Mouse (Mus musculus): ENCODE results near the gene Fam206a.

The Fam206a gene

GRCm38 (mm10) chr4:56843963-56844362 lies 41.8 kb downstream of the Fam206a start:
- DNase-seq (ENCODE audit: extremely low read depth, insufficient read length, low spot score): no peak

GRCm38 (mm10) chr4:56844911-56845310 lies 42.8 kb downstream of the Fam206a start:
- no peak for DNase-seq (ENCODE audit: extremely low read depth, insufficient read length, low spot score)

- no peak for DNase-seq (ENCODE audit: extremely low read depth, insufficient read length, low spot score)
Observed at GRCm38 (mm10) chr4:56845896-56846533, 43.9 kb downstream of the Fam206a start.

GRCm38 (mm10) chr4:56847400-56847799 lies 45.3 kb downstream of the Fam206a start:
- no peak for DNase-seq (ENCODE audit: extremely low read depth, insufficient read length, low spot score)

- no peak for DNase-seq (ENCODE audit: extremely low read depth, insufficient read length, low spot score)
Observed at GRCm38 (mm10) chr4:56848044-56848443, 45.9 kb downstream of the Fam206a start.

- DNase-seq (ENCODE audit: extremely low read depth, insufficient read length, low spot score): no peak
Observed at GRCm38 (mm10) chr4:56850724-56851123, 48.6 kb downstream of the Fam206a start.

- DNase-seq (ENCODE audit: extremely low read depth, insufficient read length, low spot score): no peak
Observed at GRCm38 (mm10) chr4:56855935-56856334, 53.8 kb downstream of the Fam206a start.

GRCm38 (mm10) chr4:56856371-56856949 lies 54.3 kb downstream of the Fam206a start:
- DNase-seq (ENCODE audit: extremely low read depth, insufficient read length, low spot score): no peak

- DNase-seq (ENCODE audit: extremely low read depth, insufficient read length, low spot score): no peak
Observed at GRCm38 (mm10) chr4:56858733-56859132, 56.6 kb downstream of the Fam206a start.

Measured in 3134 (cell line).